Mouse (Mus musculus) natural killer cell, adult 2 months (primary cell): ENCODE results near the gene Krt77.
A peak's percentile ranks its signal among the peaks of the same experiment; 100 is the strongest.

Experiments used
- DNase-seq, 2 experiments: peaks; one replicate each; pipeline ENCODE4 v3.0.0; 2022; ENCODE audit warnings: low spot score in 2 of 2

Krt77 gene

DNA sequence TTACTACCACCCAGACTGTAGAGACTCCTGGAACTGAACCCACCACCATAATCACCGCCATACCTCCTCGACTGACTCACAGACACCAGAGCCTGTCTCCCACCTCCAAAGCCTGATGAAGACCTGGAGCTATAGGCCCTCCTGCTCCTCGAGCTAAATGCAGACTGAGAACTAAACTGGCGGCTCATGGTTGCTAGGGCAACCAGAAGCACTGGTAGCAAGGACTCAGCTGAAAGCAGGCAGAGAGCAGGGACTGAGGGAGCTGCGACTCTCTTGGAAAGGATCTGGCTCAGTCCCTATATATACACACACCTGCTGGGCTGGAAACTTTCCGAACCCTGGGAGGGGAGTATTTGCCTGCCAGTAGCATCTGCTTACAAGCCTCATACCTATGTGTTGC lies at the start of gene Krt77:
TSS of gene Krt77 (minus strand) at position 275 of the 400 bp plus-strand sequence.
- no peak for DNase-seq

DNA sequence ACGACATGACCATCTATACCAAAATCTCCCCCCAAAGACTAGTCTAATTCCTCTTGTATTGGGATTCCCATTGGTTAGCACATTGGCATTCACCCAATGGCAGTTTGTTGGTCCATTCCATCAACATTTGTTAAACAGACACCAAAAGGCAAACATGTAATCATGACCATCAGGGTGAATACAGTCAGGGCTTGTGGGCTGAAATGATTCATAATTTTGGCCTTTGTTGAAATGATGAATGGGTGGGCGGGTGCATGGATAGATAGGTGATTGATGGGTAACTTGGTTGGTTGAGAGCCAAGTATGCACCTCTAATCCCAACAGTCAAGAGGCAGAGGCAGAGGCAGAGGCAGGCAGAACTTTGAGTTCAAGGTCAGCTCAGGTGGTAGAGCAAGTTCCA lies 46.6 kb upstream of the Krt77 start:
- no peak for DNase-seq

DNA sequence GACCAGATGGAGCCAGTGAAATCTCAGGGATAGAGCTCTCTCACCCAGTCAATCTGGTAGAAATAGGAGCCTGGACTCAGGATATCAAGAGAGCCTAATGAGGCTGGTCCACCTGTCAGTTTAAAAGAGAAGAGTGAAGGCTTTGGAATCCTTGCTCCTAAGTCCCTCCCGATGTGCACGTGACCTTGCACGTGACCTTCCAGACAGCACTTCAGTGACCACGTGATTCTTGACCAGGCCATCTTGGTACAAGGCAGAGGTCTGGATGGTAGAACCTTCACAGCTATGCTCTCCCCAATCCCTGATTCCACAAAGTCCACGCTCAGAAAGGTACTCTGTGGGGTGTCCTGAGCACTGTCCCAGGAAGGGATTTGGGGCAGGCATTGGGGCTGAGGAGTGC lies 35.3 kb upstream of the Krt77 start:
- no peak for DNase-seq

DNA sequence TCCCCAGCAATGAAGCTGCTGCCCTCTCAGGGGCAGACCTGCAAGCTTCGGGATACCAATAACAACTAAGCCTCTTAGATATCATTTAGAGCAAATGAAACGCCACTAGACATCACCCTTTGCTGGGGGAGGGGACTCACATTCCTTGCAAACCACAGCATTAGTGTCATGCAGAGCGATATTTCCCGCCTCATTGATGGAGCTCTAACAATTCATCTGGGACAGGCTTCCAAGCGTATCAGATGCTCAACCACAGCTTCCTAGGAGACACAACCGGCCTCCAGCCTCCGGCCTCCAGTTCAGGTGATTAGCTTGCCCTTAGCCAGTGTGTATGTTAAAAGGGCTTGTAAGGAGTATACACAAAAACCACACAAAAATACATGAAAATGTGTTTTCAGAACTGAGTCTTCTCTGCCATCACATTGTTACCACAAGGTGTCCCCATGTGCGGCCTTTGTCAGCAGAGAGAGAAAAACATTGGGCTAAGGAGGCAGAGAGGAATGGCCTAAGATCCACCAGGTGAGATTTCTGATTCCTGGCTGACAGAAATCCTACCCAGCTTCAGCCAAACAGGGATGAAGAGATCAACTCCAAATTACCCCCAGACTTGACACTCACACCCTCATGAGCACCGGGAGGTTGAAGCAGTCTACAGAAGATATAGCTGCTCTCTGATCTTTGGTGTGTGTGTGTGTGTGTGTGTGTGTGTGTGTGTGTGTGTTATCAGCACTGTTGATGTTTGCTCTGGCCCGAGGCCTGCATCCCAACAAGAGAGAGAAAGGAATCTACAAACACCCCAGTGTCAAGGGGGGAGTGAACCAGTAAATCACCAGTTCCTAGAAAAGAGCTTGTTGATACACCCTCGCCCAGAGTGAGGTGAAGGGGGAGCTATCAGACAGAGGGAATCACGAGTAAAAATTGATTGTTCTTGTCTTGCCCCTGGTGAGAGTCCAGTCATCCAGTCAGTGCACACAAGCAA lies 33.0 kb upstream of the Krt77 start:
- no peak for DNase-seq

DNA sequence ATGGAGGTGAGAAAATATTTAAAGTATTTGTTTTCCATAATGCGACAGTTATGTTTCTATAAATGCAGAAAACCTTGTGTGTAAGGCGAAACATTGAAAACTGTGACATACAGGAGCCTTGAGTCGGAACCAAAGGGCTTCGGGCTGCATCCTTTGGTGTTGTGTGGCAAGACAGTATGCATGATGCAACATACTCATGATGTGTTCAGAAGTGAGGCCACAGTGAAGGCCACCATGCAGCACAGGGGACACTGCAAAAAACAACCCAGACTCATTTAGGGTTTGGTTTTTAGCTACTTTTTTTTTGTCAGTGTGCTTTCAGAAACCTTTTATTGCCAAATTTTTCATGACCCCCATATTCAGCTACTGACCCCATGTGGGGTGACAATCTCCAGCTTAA lies 25.7 kb upstream of the Krt77 start:
- no peak for DNase-seq

DNA sequence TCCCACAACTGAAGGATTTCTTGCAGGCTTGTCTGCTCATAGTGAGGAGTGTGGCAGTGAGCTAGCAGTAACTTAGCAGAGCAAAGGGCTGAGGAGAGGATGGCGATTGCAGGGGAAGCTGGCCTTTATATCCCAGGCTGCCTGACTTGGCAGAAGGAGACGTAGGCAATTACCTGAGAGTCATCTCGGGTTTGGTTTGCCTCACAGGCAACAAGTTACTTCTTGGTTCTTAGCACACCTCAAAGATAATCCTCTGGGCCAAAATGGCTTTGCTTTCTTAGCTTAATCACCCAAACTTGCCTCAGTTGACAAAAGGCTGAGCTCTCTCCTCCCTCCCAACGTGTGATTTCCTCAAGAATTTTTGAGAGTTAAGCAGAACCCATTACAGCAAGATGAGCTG lies 23.3 kb upstream of the Krt77 start, which contains the start of gene Krt76:
TSS of gene Krt76 (minus strand) at position 101 of the 400 bp plus-strand sequence.
- no peak for DNase-seq

DNA sequence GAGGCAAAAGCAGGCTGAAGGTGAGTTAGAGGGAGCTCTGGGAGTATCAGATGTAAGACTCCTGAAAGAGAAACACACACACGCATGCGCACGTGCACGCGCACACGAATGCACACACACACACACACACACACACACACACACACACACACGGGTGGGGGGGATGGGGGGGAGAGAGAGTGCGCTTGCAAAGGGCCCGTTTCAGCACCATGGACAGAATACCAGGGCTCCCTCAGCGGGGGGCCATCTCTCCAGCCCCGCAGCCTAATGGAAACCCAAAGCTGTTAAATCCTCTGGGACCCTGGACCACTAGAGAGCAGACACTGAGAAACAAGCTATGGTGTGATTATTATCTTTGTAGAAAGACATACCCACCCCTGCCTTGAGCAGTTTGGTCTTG lies 10.3 kb upstream of the Krt77 start:
- DNase-seq: no peak

DNA sequence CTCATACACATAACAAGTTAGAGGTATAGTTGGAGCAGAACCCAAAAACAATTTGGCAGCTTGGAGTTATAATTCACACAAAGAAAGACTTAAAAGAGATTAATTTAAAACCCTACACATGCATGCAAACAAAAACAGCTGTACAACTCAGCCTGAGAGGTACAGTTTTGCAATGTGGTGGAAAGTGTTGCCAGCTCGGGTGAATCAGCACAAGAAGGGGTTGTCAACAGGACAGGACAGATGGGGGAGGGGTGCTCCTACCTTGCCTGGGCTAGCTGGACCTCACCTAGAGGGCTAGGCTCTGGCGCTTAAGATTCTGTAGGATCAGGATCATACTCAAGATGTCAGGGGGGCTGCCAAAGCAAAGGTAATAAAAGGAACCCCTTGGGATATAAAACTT lies 8.5 kb upstream of the Krt77 start:
- no peak for DNase-seq

DNA sequence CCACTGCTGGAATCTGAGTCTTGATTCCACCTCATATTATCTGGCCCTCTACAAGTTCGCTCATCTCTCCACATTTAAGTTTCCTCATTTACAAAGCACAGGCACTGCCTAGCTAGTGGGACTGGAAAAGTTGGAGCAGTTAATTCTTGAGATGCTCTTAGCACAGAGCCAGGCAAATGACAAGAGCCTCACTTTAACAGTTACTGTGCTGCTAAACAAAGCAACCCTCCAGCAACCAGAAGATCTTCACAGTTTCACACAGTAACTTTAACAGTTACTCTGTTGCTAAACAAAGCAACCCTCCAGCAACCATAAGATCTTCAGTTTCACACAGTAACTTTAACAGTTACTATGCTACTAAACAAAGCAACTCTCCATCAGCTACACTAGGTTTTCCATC lies 4.9 kb upstream of the Krt77 start:
- no peak for DNase-seq

DNA sequence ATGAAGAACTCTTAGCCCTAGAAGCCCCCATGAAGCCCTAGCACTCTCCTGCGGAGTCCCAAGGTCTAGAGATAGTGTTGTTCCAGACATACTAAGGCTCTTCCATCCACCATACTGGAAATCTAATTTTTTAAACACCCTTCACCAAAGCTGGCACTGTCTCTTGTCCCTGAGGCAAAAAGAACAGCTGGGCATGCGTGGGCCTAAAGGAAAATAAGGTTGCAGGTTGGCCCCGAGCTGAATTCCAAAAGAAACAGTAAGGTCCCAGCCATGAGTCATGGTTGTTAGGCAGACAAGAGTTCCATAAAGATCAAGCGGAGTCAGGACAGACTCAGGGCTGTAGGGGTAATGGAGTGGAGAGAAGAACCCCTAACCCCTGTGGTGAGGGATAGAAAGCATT lies 3.7 kb upstream of the Krt77 start:
- DNase-seq: no peak

DNA sequence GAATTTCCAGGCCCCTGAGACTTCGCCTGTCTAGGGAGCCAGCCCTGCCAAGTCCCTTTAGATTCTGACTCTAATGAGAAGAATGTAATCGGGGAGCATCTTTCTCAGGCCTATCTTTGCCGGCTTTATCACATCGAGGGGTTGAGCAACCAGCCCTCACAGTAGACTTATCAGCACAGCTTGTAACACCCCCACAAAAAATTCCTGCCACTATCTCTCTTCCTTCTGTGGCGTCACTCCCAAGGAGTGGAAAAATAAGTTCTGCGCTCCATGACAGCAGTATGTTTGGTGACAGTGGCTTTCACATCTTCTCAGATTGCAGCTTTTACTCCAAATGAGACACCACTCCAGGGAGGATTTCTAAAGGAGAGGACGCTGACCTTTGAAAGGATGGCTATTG lies 2.8 kb downstream of the Krt77 start:
- no peak for DNase-seq

DNA sequence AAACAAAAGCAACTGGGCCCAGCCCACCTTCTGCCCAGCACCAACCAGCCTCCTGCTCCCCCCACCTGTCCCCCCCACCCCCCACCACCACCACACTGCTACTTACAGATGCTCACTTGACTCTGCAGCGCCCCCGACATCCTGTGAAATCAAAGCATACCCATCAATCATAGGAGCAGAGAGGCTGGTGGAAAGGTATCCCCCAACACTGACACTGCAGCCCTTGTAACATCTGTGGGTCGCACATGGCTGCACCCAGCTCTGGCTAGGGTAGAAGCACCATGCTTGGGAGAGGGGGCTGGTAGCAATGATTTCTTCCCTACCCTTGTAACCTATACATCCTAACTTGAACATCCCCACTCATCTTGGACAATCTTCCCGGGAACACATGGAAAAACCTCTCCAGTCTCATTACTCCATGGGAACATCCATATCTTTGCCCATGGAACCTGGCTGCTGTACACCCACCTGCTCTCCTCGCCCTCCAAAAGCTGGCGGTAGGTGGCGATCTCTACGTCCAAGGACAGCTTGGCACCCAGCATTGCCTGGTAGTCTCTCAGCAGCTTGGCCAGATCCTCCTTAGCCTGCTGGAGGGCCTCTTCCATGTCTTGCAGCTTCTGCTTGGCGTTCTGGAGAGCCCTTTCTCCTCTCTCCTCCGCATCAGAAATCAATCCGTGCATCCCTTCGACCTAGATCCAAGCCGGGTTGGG lies 8.9 kb downstream of the Krt77 start:
- no peak for DNase-seq

DNA sequence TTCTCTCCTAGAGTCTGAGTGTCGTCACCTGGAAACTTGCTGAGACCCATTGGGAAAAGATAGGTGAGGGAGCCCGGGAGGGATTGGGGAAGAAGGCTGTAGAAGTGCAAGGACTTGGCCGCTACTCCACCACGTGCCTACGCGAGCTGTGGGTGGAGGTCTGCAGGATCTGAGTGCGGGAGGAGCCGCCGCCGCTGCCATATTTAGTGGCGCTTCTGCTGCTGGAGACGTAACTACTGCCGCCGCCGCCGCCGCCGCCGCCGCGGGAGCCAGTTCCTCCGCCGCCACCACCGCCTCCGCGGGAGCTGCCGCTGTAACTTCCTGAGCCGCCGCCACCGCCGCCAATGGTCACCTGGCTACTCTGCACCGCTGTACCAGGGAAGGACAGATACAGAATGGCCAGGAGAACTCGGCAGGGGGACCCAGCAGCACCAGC lies 9.8 kb downstream of the Krt77 start:
- DNase-seq: peak in 1 of 2 experiments; percentile 5

DNA sequence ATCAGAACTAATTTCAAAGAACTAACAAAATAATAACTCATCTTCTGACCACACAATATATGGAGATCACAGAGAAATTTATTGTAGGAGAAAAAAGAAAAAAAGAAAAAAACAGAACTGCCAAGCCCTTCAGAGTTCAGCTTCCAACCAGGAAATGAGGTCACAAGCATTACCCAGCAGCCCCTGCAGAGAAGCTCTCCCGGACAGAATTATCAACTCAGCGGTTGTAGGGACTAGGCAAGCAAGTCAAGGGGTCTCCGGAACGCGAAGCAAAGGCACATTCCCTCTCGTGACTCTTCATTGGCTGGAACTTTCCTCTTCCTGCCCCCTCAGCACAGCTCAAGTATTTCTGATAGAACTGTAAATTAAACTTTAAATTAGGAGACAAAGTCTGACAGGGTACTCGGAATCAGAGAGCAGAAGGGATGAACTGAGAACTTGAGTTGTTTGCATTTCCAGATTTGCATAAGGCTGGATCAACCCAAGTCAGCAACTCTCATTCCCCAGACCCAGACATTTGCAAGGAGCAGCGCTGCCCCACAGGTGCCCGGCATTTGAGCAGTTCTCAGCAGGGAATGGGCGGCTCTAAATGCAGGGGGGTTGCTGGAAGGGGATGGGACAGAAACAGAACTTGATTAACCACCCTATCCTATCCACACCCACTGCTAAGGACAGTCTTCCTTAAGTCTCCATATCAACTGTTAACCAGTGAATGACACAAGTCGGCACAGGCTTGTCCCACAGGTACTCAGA lies 10.7 kb downstream of the Krt77 start:
- DNase-seq: no peak

DNA sequence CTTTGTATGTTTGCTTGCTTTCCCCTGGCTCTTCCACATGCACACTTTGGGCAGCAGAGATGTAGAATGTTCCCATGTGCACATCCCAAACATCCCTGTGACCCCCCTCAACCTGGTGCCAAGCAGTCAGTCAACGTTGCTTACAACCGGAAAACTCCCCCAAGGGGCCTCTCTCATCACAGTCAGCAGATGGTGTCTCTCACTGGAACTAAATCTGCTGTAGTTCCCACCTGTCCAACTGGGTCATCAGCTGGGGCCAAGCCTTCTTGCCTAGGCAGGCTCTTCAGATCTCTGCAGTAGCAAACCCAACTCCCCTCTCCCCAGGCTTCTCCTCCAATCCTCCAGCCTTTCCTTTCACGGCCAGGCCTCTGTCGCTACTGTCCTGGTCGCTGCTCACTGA lies 12.8 kb downstream of the Krt77 start:
- no peak for DNase-seq

DNA sequence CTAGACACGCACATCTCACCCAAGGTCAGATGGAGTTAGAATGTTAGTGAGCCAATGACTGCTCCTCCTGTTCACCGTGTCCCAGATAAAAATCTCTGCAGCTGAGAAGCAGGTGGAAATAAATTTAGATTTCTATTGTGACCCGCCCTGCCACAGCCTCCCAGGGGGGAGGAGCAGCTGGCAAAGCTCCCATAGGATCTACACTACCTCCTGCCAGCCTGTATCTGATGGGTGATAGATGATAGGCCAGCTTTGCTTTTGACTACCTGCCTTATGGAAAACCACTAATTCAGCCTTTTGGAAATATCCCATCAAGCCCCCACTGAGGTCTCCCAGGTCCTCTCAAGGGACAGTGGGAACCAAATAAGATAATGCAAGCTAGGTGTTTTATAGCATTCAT lies 13.8 kb downstream of the Krt77 start:
- no peak for DNase-seq

DNA sequence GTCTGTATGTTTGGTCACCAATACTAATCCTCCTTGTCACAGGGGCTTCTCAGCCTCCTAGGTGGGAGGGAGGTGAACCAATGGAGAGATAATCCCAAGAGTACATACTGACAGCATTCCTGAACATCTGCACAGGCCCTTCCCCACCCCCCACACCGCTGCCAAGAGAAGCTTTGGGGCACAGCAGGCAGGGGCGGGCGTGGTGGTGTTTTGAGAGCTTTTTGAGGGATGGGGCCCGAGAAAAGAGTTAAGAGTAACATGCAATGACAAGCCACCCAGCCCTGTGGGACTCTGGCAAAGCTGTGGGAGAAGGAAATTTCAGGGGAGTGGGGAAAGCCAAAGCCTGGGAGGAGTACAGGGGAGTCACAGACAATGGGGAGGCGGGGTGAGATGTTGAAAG lies 15.2 kb downstream of the Krt77 start:
- no peak for DNase-seq

DNA sequence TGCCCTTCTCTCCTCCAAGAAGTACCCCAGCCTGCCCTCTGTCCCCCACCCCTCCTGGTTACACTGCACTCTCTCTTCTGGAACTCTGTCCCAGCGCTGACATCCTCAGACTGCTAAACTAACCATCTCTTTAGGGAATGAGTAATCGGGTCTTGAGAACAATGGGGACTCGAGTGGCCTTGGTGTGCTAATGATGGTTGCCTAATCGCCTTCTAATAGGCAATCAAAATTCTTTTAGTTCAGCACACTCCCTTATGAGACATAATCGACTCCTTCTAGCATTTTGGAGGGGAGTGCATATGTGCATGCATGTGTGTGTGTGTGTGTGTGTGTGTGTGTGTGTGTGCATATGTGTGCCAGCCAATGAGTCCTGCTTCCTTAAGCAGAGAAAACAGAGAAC lies 16.9 kb downstream of the Krt77 start:
- no peak for DNase-seq

DNA sequence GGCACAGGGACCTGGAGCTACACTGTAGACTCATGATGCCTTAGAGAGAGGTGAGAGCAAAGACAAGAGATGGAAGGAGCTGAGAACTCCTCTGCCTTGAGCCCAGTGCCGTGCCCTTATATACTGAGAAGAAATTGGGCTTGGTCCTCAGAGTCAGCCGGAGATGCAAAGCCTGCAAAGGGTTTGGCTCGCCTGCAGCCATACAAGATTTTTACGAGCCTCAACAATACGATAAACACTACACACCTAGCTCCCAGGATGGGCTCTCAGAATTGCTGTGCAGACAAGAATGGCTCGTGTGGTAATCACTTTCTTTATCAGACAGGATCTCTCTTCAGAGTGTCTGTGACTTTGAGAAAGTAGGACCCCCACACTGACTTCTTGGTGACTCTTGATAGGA lies 18.8 kb downstream of the Krt77 start, which contains the start of gene Krt1:
TSS of gene Krt1 (minus strand) at position 101 of the 400 bp plus-strand sequence.
- no peak for DNase-seq

DNA sequence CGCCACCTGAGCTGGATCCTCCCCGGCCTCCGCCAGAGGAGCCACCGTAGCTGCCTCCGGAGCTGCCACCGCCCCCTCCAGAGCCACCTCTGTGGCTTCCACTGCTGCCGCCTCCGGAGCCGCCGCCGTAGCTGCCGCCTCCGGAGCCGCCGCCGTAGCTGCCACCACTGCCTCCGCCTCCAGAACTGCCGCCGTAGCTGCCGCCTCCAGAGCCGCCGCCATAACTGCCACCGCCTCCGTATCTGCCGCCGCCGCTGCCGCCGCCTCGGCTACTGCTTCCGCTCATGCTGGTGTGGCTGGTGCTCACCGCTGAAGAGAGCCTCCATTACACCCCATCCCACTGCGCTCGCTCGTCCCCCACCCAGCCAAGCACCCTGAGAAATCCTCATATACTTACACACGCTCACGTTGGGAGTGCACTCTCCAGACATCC lies 23.5 kb downstream of the Krt77 start:
- DNase-seq: peak; percentile 11 to 15

DNA sequence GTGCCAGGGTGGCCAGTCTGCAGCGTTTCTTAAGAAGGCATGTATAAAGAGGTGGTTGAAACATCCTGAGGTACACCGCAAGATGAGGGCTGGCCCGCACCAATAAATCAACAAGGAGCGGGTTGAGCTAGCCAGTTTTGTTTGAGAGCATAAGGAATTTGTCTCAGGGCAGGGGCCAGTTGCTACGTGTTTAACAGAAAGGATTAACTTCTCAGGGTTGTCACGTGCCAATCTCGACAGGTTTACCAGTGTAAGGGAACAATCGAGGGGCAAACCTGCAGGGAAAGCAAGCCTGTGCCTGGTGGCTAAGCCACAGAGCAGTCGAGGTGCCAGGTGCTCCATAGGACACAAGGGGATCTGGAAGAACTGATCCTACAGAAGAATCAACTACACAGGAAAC lies 26.3 kb downstream of the Krt77 start:
- DNase-seq: no peak

DNA sequence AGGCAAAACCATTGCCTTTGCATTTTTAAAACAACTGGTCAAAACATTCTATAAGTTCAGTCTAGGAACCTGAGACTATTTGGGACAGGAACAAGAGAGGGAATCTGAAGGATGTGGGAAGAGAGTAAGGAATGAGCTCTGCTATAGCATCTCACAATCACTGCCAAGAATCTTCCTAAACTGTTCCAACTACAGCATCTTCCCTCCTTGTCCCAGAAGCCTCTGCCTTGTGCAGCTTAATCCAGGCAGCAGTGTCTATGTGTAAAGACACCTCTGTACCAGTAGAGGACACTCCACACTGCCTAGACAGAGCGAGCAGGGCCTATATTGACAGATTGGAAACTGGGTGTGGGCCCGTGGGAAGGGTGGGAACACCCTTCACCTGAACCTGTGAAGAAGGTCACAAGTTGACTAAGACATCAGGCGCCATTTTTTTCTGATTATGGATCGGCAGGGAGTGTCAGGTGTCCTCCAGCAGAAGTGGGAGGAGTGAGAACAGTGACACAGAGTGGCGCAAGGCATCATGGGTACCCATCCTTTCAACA lies 34.6 kb downstream of the Krt77 start:
- no peak for DNase-seq
